Mouse (Mus musculus) lung, adult 2 months (tissue): ENCODE measurements around the gene Scgb2b21. TPM values are rescaled to one million over a fixed set of nuclear protein-coding genes. Genes with fewer than 3 reads are reported as not detected.
"Not testable (repeated sequence)": the region's sequence is repeated elsewhere in the genome, so short reads cannot be mapped to it uniquely, and the experiment has no call there.

Experiments
- DNase-seq: peaks from one replicate; pipeline ENCODE4 v3.0.0; 2022
- H3K4me1 ChIP-seq: fragments of 200-500 bp; 2 replicates; pipeline ENCODE4 v1.6.1; 2011; ENCODE audit warnings: low read length; ENCODE audit not compliant: control insufficient read depth, insufficient read depth
- H3K4me3 ChIP-seq: fragments of 200-500 bp; replicated peaks from 2 replicates; pipeline ENCODE3; 2011; ENCODE audit warnings: low read depth, mild to moderate bottlenecking, control low read depth, low read length; ENCODE audit errors: extremely low read depth
- CTCF ChIP-seq: fragments of 200-500 bp; IDR thresholded peaks from 2 replicates; pipeline ENCODE4 v1.5.1; 2011; ENCODE audit warnings: mild to moderate bottlenecking, low read length, control low read depth; ENCODE audit not compliant: insufficient read depth
- POLR2A ChIP-seq: fragments of 200-500 bp; IDR thresholded peaks from 2 replicates; pipeline ENCODE4 v1.6.1; 2011; ENCODE audit warnings: low read depth, mild to moderate bottlenecking, control low read depth, low read length, borderline replicate concordance; ENCODE audit errors: extremely low read depth
- WGBS: fragments of 180-500 bp; shearing (Covaris S2); methylation state at CpG from one replicate; pipeline ENCODE4 v1.1.7; 2018; 5-methylcytosine and 5-hydroxymethylcytosine counted together
- polyA plus RNA-seq: library from polyadenylated mRNA; depleted of rRNA; stranded (reverse); fragments of >200 nt; gene quantifications from 2 replicates; pipeline ENCODE4 v1.2.3, GENCODE M21; 2012; rRNA removed

The Scgb2b21 gene
- polyA plus RNA-seq = not detected in 2 replicates

- no peaks in the 10 kb centered on the region for H3K4me1 ChIP-seq
- no peak for DNase-seq
- no peak for TF ChIP-seq CTCF
- TF ChIP-seq POLR2A = no peak
- H3K4me3 ChIP-seq = no peak within 1 kb of the TSS
These were observed at the start of gene Scgb2b21 for GRCm38 (mm10) chr7:33520358-33520757. Scgb2b21 (minus strand) TSS chr7:33520458.

- WGBS = 86% methylated on average over 12 of the region's 12 CpGs
- H3K4me1 ChIP-seq, DNase-seq, H3K4me3 ChIP-seq: not testable (repeated sequence)
These were observed 23.2 kb upstream of the Scgb2b21 start for GRCm38 (mm10) chr7:33543420-33543819.

Other genes with a start within 250 kb of the Scgb2b21 start
- not detected in 2 replicates for gene Scgb2b19, start 240.1 kb downstream of the Scgb2b21 start, polyA plus RNA-seq
- not detected in 2 replicates for gene Scgb1b19, start 233.2 kb downstream of the Scgb2b21 start, polyA plus RNA-seq
- gene Scgb2b20, start 154.1 kb downstream of the Scgb2b21 start, polyA plus RNA-seq = not detected in 2 replicates
- gene Scgb1b20, start 147.2 kb downstream of the Scgb2b21 start, polyA plus RNA-seq = not detected in 2 replicates
- not detected in 2 replicates for gene Scgb2b24, start 218.9 kb upstream of the Scgb2b21 start, polyA plus RNA-seq
- gene Scgb1b24, start 223.3 kb upstream of the Scgb2b21 start, polyA plus RNA-seq = not detected in 2 replicates